Mouse (Mus musculus) liver, embryonic 11.5 days (tissue): ENCODE measurements around the gene Ubc. TPM values are rescaled to one million over a fixed set of nuclear protein-coding genes. Genes with fewer than 3 reads are reported as not detected.

Experiments
- ATAC-seq: fragments of 200-750 bp; cut with Nextera tagmentation; replicated peaks from 2 replicates; pipeline ENCODE4 v1.8.0; 2017; ENCODE audit warnings: moderate number of reproducible peaks, mild to moderate bottlenecking, moderate TSS enrichment, moderate library complexity; ENCODE audit not compliant: low FRiP score
- DNase-seq: peaks from one replicate; pipeline ENCODE4 v3.0.0-alpha.2; 2017; ENCODE audit warnings: low spot score
- H3K27ac ChIP-seq: fragments of 300-500 bp; sonication (generic); 2 replicates; pipeline ENCODE4 v1.5.1; 2014; ENCODE audit warnings: mild to moderate bottlenecking, low read depth, low read length, control low read depth
- H3K27me3 ChIP-seq: fragments of 300-500 bp; sonication (generic); replicated peaks from 2 replicates; pipeline ENCODE4 v1.6.1; 2014; ENCODE audit warnings: low read length, mixed read lengths; ENCODE audit not compliant: control insufficient read depth, insufficient read depth
- H3K36me3 ChIP-seq: fragments of 300-500 bp; sonication (generic); 2 replicates; pipeline ENCODE4 v1.6.1; 2014; ENCODE audit warnings: mild to moderate bottlenecking, low read length, moderate library complexity, mixed read lengths; ENCODE audit not compliant: control insufficient read depth, insufficient read depth
- H3K4me1 ChIP-seq: fragments of 300-500 bp; sonication (generic); replicated peaks from 2 replicates; pipeline ENCODE4 v1.6.1; 2014; ENCODE audit warnings: low read length, mixed read lengths; ENCODE audit not compliant: control insufficient read depth, insufficient read depth
- H3K4me2 ChIP-seq: fragments of 300-500 bp; sonication (generic); 2 replicates; pipeline ENCODE4 v1.6.1; 2014; ENCODE audit warnings: mild to moderate bottlenecking, control low read depth, moderate library complexity
- H3K4me3 ChIP-seq: fragments of 300-500 bp; sonication (generic); 2 replicates; pipeline ENCODE4 v1.5.1; 2014; ENCODE audit warnings: low read depth, low read length, control low read depth
- H3K9ac ChIP-seq: fragments of 300-500 bp; sonication (generic); 2 replicates; pipeline ENCODE4 v1.6.1; 2014; ENCODE audit warnings: low read depth, low read length, control low read depth
- H3K9me3 ChIP-seq: fragments of 300-500 bp; sonication (generic); 2 replicates; pipeline ENCODE4 v1.6.1; 2016; ENCODE audit warnings: low read length, inconsistent platforms, mixed read lengths; ENCODE audit not compliant: control insufficient read depth
- WGBS: fragments of 180-500 bp; shearing (Covaris S2); extraction: QIAGEN DNeasy Blood & Tissue Kit; methylation state at CpG from one replicate; pipeline ENCODE4 v1.1.7; 2014; 5-methylcytosine and 5-hydroxymethylcytosine counted together
- polyA plus RNA-seq: library from polyadenylated mRNA; unstranded; fragments of >200 nt; fragmentation: Nextera tagmentation; extraction: Ambion mirVana; gene quantifications from 2 replicates; pipeline ENCODE4 v1.2.1, GENCODE M21; 2014

Ubc gene
- polyA plus RNA-seq, 1 experiment from 2014 or later, result 772 TPM

DNA sequence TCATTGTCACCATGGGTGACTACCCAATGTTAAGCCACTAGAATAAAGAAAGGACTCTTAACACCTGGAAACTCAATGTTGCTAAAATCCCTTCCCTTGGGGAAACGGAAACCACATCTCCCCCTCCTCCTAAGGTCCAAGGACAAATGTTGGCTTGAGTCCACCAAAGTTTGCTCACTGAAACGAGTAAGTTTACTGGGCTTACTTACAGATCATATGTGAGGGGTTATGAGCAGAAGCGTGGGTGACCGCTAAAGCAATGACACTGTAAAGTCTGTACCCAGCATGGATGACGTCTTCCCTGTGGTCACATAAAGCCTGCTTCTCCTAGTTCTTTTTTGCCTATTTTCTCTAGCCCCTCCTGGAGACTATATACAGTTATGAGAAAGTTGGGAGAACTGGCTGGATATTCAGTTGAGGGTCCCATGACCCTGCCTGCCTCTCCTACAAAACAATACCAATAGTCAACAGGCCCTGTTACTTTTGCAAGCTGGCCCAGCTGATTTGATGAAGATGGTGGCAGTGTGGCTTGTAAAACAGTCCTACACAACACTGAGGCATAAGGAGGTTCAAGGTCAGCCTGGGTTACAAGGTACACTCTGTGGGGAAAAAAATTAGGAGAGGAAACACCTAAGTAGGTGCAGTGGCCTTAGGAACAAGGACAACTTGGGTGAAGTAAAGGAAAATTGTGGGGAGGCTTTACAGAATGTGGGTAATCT is 7.9 kb downstream of the Ubc start:
- Histone ChIP-seq H3K9ac (no peak overlapping the region), H3K36me3 (peaks cover 6% of the 10 kb centered on the region), H3K27me3 (no peaks in the 10 kb centered on the region), H3K4me2 (no peak overlapping the region), H3K4me1 (no peaks in the 10 kb centered on the region), H3K9me3 (no peaks in the 10 kb centered on the region), H3K27ac (no peak overlapping the region), H3K4me3 (no peak overlapping the region)
- ATAC-seq (peak; percentile 32; the same call in 1 of the 2 replicates), DNase-seq (no peak)
- WGBS, result 76% methylated on average over 5 of the region's 5 CpGs

DNA sequence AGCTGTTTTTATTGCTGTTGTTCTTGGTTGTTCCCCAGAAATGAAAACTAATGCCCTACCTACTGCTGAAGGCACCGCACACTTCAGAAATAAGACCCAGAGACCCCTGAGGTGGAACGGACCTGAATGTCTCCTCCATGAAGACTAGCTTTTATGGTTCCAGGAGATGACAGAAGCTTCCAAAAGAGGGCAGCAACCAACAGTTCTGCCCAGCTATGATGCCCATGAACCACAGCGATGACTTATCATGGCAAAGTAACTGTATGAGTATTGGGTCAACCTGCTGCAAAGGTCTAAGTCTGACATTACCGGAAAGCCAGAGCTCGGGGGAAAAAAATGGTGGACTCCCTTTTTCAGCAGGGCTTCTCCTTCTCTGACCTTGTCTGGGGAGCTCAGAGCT is 11.1 kb downstream of the Ubc start:
- Histone ChIP-seq H3K27ac (no peak overlapping the region), H3K9ac (no peak overlapping the region), H3K36me3 (no peaks in the 10 kb centered on the region), H3K9me3 (no peaks in the 10 kb centered on the region), H3K4me2 (no peak overlapping the region), H3K27me3 (no peaks in the 10 kb centered on the region), H3K4me3 (no peak overlapping the region), H3K4me1 (no peaks in the 10 kb centered on the region)
- ATAC-seq, result no peak
- DNase-seq, result no peak
- WGBS, result 79% methylated on average over 5 of the region's 5 CpGs

GRCm38 (mm10) chr5:125377214-125377613 is 12.8 kb downstream of the Ubc start:
- Histone ChIP-seq H3K9ac (no peak overlapping the region), H3K4me3 (no peak overlapping the region), H3K4me1 (no peaks in the 10 kb centered on the region), H3K4me2 (no peak overlapping the region), H3K27ac (no peak overlapping the region), H3K27me3 (no peaks in the 10 kb centered on the region), H3K9me3 (no peaks in the 10 kb centered on the region), H3K36me3 (no peaks in the 10 kb centered on the region)
- ATAC-seq, result no peak
- 67% methylated on average over 7 of the region's 7 CpGs for WGBS
- no peak for DNase-seq

DNA sequence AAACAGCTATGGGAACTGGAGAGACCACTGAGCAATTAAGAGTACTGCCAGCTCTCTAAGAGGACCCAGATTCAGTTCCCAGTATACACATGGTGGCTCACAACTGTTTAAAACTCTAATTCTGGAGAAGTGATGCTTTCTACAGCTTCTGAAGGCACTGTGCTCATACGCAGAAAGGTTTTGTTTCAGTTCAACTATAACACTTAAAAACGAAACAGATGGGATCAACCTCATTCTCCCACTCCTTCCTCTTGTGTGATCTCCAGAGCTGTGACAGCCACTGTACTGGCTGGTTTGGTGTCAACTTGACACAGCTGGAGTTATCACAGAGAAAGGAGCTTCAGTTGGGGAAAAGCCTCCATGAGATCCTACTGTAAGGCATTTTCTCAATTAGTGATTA is 14.1 kb downstream of the Ubc start:
- 84% methylated on average over 2 of the region's 2 CpGs for WGBS
- DNase-seq, result no peak

DNA sequence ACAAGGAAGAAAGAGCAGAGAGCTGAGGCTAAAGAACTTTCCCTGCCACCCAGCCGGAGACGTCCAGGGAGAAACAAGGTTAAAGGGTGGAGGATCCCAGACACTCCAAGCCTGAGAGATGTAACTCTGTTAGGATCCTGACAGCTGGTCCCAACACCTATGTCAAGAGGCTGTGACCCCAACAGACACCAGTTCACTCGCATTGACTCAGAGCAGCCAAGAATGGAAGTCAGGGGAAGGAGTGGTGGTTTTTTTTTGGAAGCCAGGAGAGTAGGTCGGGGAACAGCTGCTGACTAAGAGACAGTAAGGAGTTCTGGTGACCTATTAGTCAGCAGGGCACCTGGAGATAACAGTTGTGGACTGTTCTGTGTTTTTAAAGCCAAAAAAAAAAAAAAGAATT is 18.0 kb downstream of the Ubc start:
- no peak overlapping the region for H3K9ac ChIP-seq
- no peak overlapping the region for H3K27ac ChIP-seq
- H3K4me1 ChIP-seq, result no peaks in the 10 kb centered on the region
- H3K4me3 ChIP-seq, result no peak overlapping the region
- H3K9me3 ChIP-seq, result no peaks in the 10 kb centered on the region
- H3K4me2 ChIP-seq, result no peak overlapping the region
- no peaks in the 10 kb centered on the region for H3K36me3 ChIP-seq
- DNase-seq (no peak), ATAC-seq (no peak)
- H3K27me3 ChIP-seq, result no peaks in the 10 kb centered on the region
- WGBS, result 72% methylated on average over 4 of the region's 4 CpGs

More for the DNA sequence above, 14.1 kb downstream of the Ubc start:
- Histone ChIP-seq H3K4me1 (no peaks in the 10 kb centered on the region), H3K9ac (no peak overlapping the region), H3K4me3 (no peak overlapping the region), H3K27ac (no peak overlapping the region), H3K9me3 (no peaks in the 10 kb centered on the region), H3K4me2 (no peak overlapping the region), H3K36me3 (no peaks in the 10 kb centered on the region), H3K27me3 (no peaks in the 10 kb centered on the region)
- no peak for ATAC-seq

DNA sequence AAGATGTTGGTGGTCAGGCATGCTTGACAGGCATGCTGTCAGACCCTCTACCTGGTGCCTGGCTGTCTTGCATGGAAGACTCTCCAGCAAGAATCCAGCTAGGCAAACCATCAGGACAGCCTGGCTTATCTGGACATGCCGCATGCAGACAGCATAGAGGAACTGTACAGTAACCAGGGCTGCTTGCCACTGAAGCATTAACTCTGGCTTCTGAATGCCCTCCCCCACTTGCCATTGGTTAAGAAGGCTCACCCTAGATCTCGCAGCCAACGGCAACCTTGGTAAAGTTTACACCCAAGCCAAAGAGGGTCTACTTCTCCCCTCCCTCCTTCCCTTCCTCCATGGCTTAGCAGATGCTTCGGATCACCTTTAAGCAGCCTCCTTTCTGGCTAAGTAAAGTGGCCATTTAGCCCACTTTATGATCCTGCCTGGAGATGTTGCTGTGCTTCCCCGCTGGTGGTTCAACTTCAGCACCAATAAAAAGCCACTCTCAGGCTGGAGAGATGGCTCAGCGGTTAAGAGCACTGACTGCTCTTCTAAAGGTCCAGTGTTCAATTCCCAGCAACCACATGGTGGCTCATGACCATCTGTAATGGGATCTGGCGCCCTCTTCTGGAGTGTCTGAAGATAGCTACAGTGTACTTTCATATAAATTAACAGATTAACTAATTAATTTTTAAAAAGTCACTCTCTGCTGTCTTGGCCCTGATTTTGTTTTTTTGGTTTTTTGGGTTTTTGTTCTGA is 18.9 kb downstream of the Ubc start:
- Histone ChIP-seq H3K27me3 (no peaks in the 10 kb centered on the region), H3K36me3 (no peaks in the 10 kb centered on the region), H3K9ac (no peak overlapping the region), H3K4me2 (no peak overlapping the region), H3K4me3 (no peak overlapping the region), H3K9me3 (no peaks in the 10 kb centered on the region), H3K27ac (no peak overlapping the region), H3K4me1 (no peaks in the 10 kb centered on the region)
- no peak for ATAC-seq
- DNase-seq, result no peak
- 76% methylated on average over 7 of the region's 7 CpGs for WGBS

GRCm38 (mm10) chr5:125368568-125368967 is 21.4 kb downstream of the Ubc start:
- no peaks in the 10 kb centered on the region for H3K9me3 ChIP-seq
- no peaks in the 10 kb centered on the region for H3K27me3 ChIP-seq
- no peak overlapping the region for H3K9ac ChIP-seq
- H3K27ac ChIP-seq, result no peak overlapping the region
- no peaks in the 10 kb centered on the region for H3K36me3 ChIP-seq
- 2% methylated on average over 4 of the region's 4 CpGs for WGBS
- ATAC-seq (peak; percentile 31; the same call in 1 of the 2 replicates), DNase-seq (no peak)
- H3K4me2 ChIP-seq, result no peak overlapping the region
- no peaks in the 10 kb centered on the region for H3K4me1 ChIP-seq
- H3K4me3 ChIP-seq, result no peak overlapping the region

DNA sequence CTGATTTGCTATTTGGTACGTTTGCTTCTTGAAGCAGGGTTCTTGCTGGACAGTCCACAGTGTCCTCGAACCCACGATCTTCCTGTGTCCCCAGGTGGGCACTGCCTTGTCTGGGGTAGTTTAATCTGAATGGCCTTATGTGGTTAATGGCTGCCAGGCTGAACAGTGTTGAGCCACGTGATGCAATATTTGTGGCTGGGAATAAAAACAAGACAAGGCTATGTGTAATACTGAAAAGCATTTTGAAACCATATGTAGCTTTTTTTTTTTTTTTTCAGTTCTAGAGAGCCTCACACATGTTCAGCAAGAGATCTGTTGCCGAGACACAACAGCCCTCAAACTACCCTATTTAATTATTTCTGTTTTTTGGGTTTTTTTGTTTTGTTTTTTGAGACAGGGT is 21.8 kb downstream of the Ubc start:
- H3K27me3 ChIP-seq, result no peaks in the 10 kb centered on the region
- H3K27ac ChIP-seq, result no peak overlapping the region
- no peak overlapping the region for H3K4me3 ChIP-seq
- H3K4me1 ChIP-seq, result no peaks in the 10 kb centered on the region
- no peak for DNase-seq
- no peaks in the 10 kb centered on the region for H3K9me3 ChIP-seq
- H3K36me3 ChIP-seq, result no peaks in the 10 kb centered on the region
- H3K9ac ChIP-seq, result no peak overlapping the region
- no peak overlapping the region for H3K4me2 ChIP-seq
- 63% methylated on average over 5 of the region's 5 CpGs for WGBS
- ATAC-seq, result no peak
